Mouse (Mus musculus) neural tube, embryonic 12.5 days (tissue): ENCODE data around the gene Btbd17. TPM values are rescaled to one million over a fixed set of nuclear protein-coding genes. Genes with fewer than 3 reads are reported as not detected.

Experiments
- ATAC-seq: fragments of 200-750 bp; cut with Nextera tagmentation; 2 replicates; pipeline ENCODE4 v1.8.0; 2017; ENCODE audit warnings: low read depth, mild to moderate bottlenecking, moderate TSS enrichment, moderate library complexity; ENCODE audit not compliant: low FRiP score
- H3K27ac ChIP-seq: fragments of 300-500 bp; sonication (generic); 2 replicates; pipeline ENCODE4 v1.5.1; 2016
- H3K27me3 ChIP-seq: fragments of 300-500 bp; sonication (generic); replicated peaks from 2 replicates; pipeline ENCODE4 v1.6.1; 2016; ENCODE audit warnings: mild to moderate bottlenecking
- H3K36me3 ChIP-seq: fragments of 300-500 bp; sonication (generic); 2 replicates; pipeline ENCODE4 v1.6.1; 2016; ENCODE audit warnings: mild to moderate bottlenecking
- H3K4me1 ChIP-seq: fragments of 300-500 bp; sonication (generic); 2 replicates; pipeline ENCODE4 v1.6.1; 2016
- H3K4me2 ChIP-seq: fragments of 300-500 bp; sonication (generic); replicated peaks from 2 replicates; pipeline ENCODE4 v1.6.1; 2016; ENCODE audit warnings: mild to moderate bottlenecking
- H3K4me3 ChIP-seq: fragments of 300-500 bp; sonication (generic); 2 replicates; pipeline ENCODE4 v1.5.1; 2016
- H3K9ac ChIP-seq: fragments of 300-500 bp; sonication (generic); 2 replicates; pipeline ENCODE4 v1.6.1; 2016; ENCODE audit warnings: mild to moderate bottlenecking
- H3K9me3 ChIP-seq: fragments of 300-500 bp; sonication (generic); 2 replicates; pipeline ENCODE4 v1.6.1; 2016; ENCODE audit warnings: mild to moderate bottlenecking
- WGBS: fragments of 180-500 bp; shearing (Covaris S2); methylation state at CpG from one replicate; pipeline ENCODE4 v1.1.7; 2016; 5-methylcytosine and 5-hydroxymethylcytosine counted together
- polyA plus RNA-seq: library from polyadenylated mRNA; unstranded; fragments of >200 nt; fragmentation: Nextera tagmentation; extraction: Ambion mirVana; gene quantifications from 2 replicates; pipeline ENCODE4 v1.2.1, GENCODE M21; 2016

Gene Btbd17
- polyA plus RNA-seq, 1 experiment from 2014 or later = 51.2 TPM

- H3K4me3 ChIP-seq = no peak within 1 kb of the TSS
- no peak within 1 kb of the TSS for H3K4me2 ChIP-seq
- ATAC-seq = no peak
- WGBS = 94% methylated on average over 3 of the region's 3 CpGs
- no peak within 1 kb of the TSS for H3K9ac ChIP-seq
- no peaks in the 10 kb centered on the region for H3K36me3 ChIP-seq
- no peaks in the 10 kb centered on the region for H3K9me3 ChIP-seq
- peaks cover 40% of the 10 kb centered on the region for H3K4me1 ChIP-seq
- H3K27me3 ChIP-seq = 0 out of 2 replicates have a peak, but pooled peaks cover 5% of the 10 kb centered on the region
- H3K27ac ChIP-seq = no peak within 1 kb of the TSS
Observed at GRCm38 (mm10) chr11:114798624-114799023, 2.9 kb upstream of the Btbd17 start, which contains the start of gene Gpr142. Gene Gpr142, plus strand, starts transcription at chr11:114798924.

- no peak overlapping the region for H3K4me2 ChIP-seq
- H3K9ac ChIP-seq = no peak overlapping the region
- 95% methylated on average over 3 of the region's 3 CpGs for WGBS
- H3K4me1 ChIP-seq = peaks cover 42% of the 10 kb centered on the region
- H3K9me3 ChIP-seq = no peaks in the 10 kb centered on the region
- H3K27ac ChIP-seq = no peak overlapping the region
- ATAC-seq = no peak
- 0 out of 2 replicates have a peak, but pooled peaks cover 5% of the 10 kb centered on the region for H3K27me3 ChIP-seq
- no peak overlapping the region for H3K4me3 ChIP-seq
- H3K36me3 ChIP-seq = no peaks in the 10 kb centered on the region
Observed at GRCm38 (mm10) chr11:114797981-114798380, 2.2 kb upstream of the Btbd17 start.

GRCm38 (mm10) chr11:114797176-114797575, 1.4 kb upstream of the Btbd17 start:
- no peaks in the 10 kb centered on the region for H3K9me3 ChIP-seq
- 93% methylated on average over 7 of the region's 7 CpGs for WGBS
- peaks cover 48% of the 10 kb centered on the region for H3K4me1 ChIP-seq
- ATAC-seq = no peak
- no peak overlapping the region for H3K4me3 ChIP-seq
- H3K27ac ChIP-seq = no peak overlapping the region; the same call in 1 of the 2 replicates
- H3K9ac ChIP-seq = no peak overlapping the region
- no peak overlapping the region for H3K4me2 ChIP-seq
- no peaks in the 10 kb centered on the region for H3K36me3 ChIP-seq
- H3K27me3 ChIP-seq = peaks cover 12% of the 10 kb centered on the region

- peak overlapping the region; percentile 95 for H3K4me2 ChIP-seq
- H3K9ac ChIP-seq = peak overlapping the region; percentile 52; the same call in 1 of the 2 replicates
- WGBS = 0% methylated on average over 7 of the region's 7 CpGs
- peaks cover 64% of the 10 kb centered on the region for H3K4me1 ChIP-seq
- H3K27ac ChIP-seq = peak overlapping the region; percentile 87
- H3K4me3 ChIP-seq = peak overlapping the region; percentile 35
- H3K36me3 ChIP-seq = no peaks in the 10 kb centered on the region
- no peaks in the 10 kb centered on the region for H3K9me3 ChIP-seq
- H3K27me3 ChIP-seq = peaks cover 29% of the 10 kb centered on the region
- ATAC-seq = peak; percentile 88
Observed at GRCm38 (mm10) chr11:114795231-114795746, 456 bp downstream of the Btbd17 start.

GRCm38 (mm10) chr11:114794691-114795090, 1.1 kb downstream of the Btbd17 start:
- peaks cover 68% of the 10 kb centered on the region for H3K4me1 ChIP-seq
- peak overlapping the region; percentile 83 for H3K27ac ChIP-seq
- H3K27me3 ChIP-seq = peaks cover 35% of the 10 kb centered on the region
- H3K9me3 ChIP-seq = no peaks in the 10 kb centered on the region
- no peaks in the 10 kb centered on the region for H3K36me3 ChIP-seq
- H3K4me2 ChIP-seq = peak overlapping the region; percentile 95
- H3K4me3 ChIP-seq = peak overlapping the region; percentile 21
- 27% methylated on average over 4 of the region's 4 CpGs for WGBS
- peak; percentile 27 for ATAC-seq
- H3K9ac ChIP-seq = peak overlapping the region; percentile 52; the same call in 1 of the 2 replicates

- Histone ChIP-seq H3K9me3 (no peaks in the 10 kb centered on the region), H3K9ac (no peak overlapping the region; the same call in 1 of the 2 replicates), H3K4me1 (peaks cover 75% of the 10 kb centered on the region), H3K4me2 (peak overlapping the region; percentile 95), H3K4me3 (peak overlapping the region; percentile 21), H3K27ac (no peak overlapping the region), H3K27me3 (peaks cover 42% of the 10 kb centered on the region), H3K36me3 (no peaks in the 10 kb centered on the region)
- 53% methylated on average over 19 of the region's 19 CpGs for whole genome bisulfite sequencing
- ATAC-seq = no peak
Observed at GRCm38 (mm10) chr11:114793868-114794545, 1.7 kb downstream of the Btbd17 start.

- peak overlapping the region; percentile 21; the same call in 1 of the 2 replicates for H3K4me3 ChIP-seq
- peaks cover 79% of the 10 kb centered on the region for H3K4me1 ChIP-seq
Observed at GRCm38 (mm10) chr11:114792931-114793494, 2.7 kb downstream of the Btbd17 start.

GRCm38 (mm10) chr11:114791891-114792411, 3.8 kb downstream of the Btbd17 start:
- no peak overlapping the region for H3K27ac ChIP-seq
- peak overlapping the region; percentile 95 for H3K4me2 ChIP-seq
- WGBS = 1% methylated on average over 55 of the region's 59 CpGs
- H3K4me3 ChIP-seq = peak overlapping the region; percentile 46
- H3K27me3 ChIP-seq = peaks cover 56% of the 10 kb centered on the region
- H3K9me3 ChIP-seq = no peaks in the 10 kb centered on the region
- H3K9ac ChIP-seq = peak overlapping the region; percentile 64
- no peaks in the 10 kb centered on the region for H3K36me3 ChIP-seq
- peaks cover 77% of the 10 kb centered on the region for H3K4me1 ChIP-seq
- ATAC-seq = no peak

More at GRCm38 (mm10) chr11:114792931-114793494, 2.7 kb downstream of the Btbd17 start:
- WGBS = 53% methylated on average over 5 of the region's 5 CpGs
- H3K36me3 ChIP-seq = no peaks in the 10 kb centered on the region
- peak overlapping the region; percentile 95 for H3K4me2 ChIP-seq
- H3K27ac ChIP-seq = no peak overlapping the region
- no peak for ATAC-seq
- no peaks in the 10 kb centered on the region for H3K9me3 ChIP-seq
- peaks cover 47% of the 10 kb centered on the region for H3K27me3 ChIP-seq
- no peak overlapping the region for H3K9ac ChIP-seq

GRCm38 (mm10) chr11:114791351-114791889, 4.3 kb downstream of the Btbd17 start:
- peaks cover 61% of the 10 kb centered on the region for H3K27me3 ChIP-seq
- no peak overlapping the region for H3K27ac ChIP-seq
- no peaks in the 10 kb centered on the region for H3K9me3 ChIP-seq
- H3K4me2 ChIP-seq = peak overlapping the region; percentile 95
- H3K36me3 ChIP-seq = no peaks in the 10 kb centered on the region
- WGBS = 3% methylated on average over 50 of the region's 50 CpGs
- peak overlapping the region; percentile 64 for H3K9ac ChIP-seq
- no peak for ATAC-seq
- H3K4me3 ChIP-seq = peak overlapping the region; percentile 46
- H3K4me1 ChIP-seq = peaks cover 77% of the 10 kb centered on the region

GRCm38 (mm10) chr11:114790841-114791240, 4.9 kb downstream of the Btbd17 start:
- H3K4me3 ChIP-seq = no peak overlapping the region
- 26% methylated on average over 4 of the region's 4 CpGs for WGBS
- no peak for ATAC-seq
- H3K4me2 ChIP-seq = peak overlapping the region; percentile 95
- H3K9me3 ChIP-seq = no peaks in the 10 kb centered on the region
- H3K9ac ChIP-seq = no peak overlapping the region
- peaks cover 67% of the 10 kb centered on the region for H3K27me3 ChIP-seq
- peaks cover 77% of the 10 kb centered on the region for H3K4me1 ChIP-seq
- no peak overlapping the region for H3K27ac ChIP-seq
- no peaks in the 10 kb centered on the region for H3K36me3 ChIP-seq

GRCm38 (mm10) chr11:114790171-114790570, 5.6 kb downstream of the Btbd17 start:
- Histone ChIP-seq H3K4me3 (no peak overlapping the region), H3K36me3 (no peaks in the 10 kb centered on the region), H3K9me3 (no peaks in the 10 kb centered on the region), H3K27ac (no peak overlapping the region), H3K4me1 (peaks cover 72% of the 10 kb centered on the region), H3K27me3 (peaks cover 74% of the 10 kb centered on the region), H3K9ac (no peak overlapping the region), H3K4me2 (peak overlapping the region; percentile 5; the same call in 1 of the 2 replicates)
- ATAC-seq = no peak
- WGBS = 68% methylated on average over 12 of the region's 12 CpGs

GRCm38 (mm10) chr11:114789716-114790115, 6.0 kb downstream of the Btbd17 start:
- Histone ChIP-seq H3K9ac (no peak overlapping the region), H3K27me3 (peaks cover 78% of the 10 kb centered on the region), H3K4me2 (peak overlapping the region; percentile 55; the same call in 1 of the 2 replicates), H3K9me3 (no peaks in the 10 kb centered on the region), H3K36me3 (no peaks in the 10 kb centered on the region), H3K4me3 (no peak overlapping the region), H3K27ac (no peak overlapping the region), H3K4me1 (peaks cover 67% of the 10 kb centered on the region)
- no peak for ATAC-seq
- WGBS = 55% methylated on average over 9 of the region's 9 CpGs
